Mouse (Mus musculus): ENCODE measurements around the gene Ang4. TPM values are rescaled to one million over a fixed set of nuclear protein-coding genes. Genes with fewer than 3 reads are reported as not detected.
A peak's percentile ranks its signal among the peaks of the same experiment; 100 is the strongest.
"Not testable (repeated sequence)": the region's sequence is repeated elsewhere in the genome, so short reads cannot be mapped to it uniquely, and the experiment has no call there.

Ang4 gene
- polyA plus RNA-seq (2015; fragmentation: Nextera tagmentation; extraction: Ambion mirVana): not detected in 2 replicates

DNA sequence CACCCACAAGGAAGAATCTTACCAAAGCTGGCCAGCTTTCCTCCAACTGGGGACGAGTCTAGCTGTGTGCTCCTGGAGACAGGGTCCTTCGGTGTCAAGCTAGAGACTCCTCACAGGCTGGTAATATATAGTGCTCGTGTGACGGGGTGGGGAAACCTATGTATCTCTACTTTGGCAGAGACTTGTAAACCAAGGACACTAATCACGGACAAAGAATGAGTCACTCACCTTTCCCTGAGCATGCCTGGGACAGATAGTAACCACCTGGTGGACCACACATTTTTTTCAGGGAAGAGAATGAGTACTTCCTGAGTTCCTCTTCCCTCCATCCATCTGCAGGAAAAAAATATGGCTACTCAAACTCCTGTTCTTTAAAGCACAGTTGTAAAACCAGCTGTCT lies at the start of gene Ang4:
Gene Ang4 (minus strand): TSS at position 101 of the 400 bp plus-strand sequence.
- no peak within 1 kb of the TSS for H3K9ac ChIP-seq (replicated peaks; ENCODE audit: low read length)
- H3K27me3 ChIP-seq (ENCODE audit: insufficient read depth, low read length): no peaks in the 10 kb centered on the region
- H3K4me2 ChIP-seq (replicated peaks; ENCODE audit: low read depth, low read length): no peak within 1 kb of the TSS
- no peak for ATAC-seq (ENCODE audit: low FRiP score, low TSS enrichment)
- WGBS: 72% methylated on average over 5 of the region's 5 CpGs
- H3K36me3 ChIP-seq (ENCODE audit: insufficient read depth, low read length): no peaks in the 10 kb centered on the region
- no peaks in the 10 kb centered on the region for H3K4me1 ChIP-seq (ENCODE audit: insufficient read depth, low read length)
- H3K9me3 ChIP-seq (ENCODE audit: low read length): no peaks in the 10 kb centered on the region
- H3K27ac ChIP-seq (ENCODE audit: low read length): no peak within 1 kb of the TSS
- H3K4me3 ChIP-seq (ENCODE audit: low read length): no peak within 1 kb of the TSS

DNA sequence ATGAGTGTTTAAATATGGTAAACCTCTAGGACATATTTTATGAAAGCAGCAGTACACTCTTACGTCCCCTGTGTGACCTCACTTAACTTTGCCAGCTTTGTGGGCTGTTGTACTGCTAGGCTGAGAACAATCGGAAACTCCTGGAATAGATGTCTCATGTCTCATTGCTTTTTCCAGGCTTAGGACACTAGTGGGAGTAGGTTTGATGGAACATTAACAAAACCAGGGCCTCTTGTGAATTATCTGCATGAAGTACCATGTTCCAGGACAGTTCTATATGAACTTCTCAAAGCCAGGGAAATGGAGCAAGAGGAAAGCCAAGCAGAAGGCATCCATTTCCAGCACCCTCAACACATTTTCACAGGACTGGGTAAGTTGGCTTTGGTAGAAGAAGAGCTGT lies 26.4 kb upstream of the Ang4 start, which contains the start of gene AY358078:
Gene AY358078 (plus strand): TSS at position 301 of the 400 bp plus-strand sequence.
- WGBS: 88% methylated on average over 2 of the region's 2 CpGs
- Histone ChIP-seq H3K9me3 (ENCODE audit: low read length) (no peaks in the 10 kb centered on the region), H3K36me3 (ENCODE audit: insufficient read depth, low read length) (no peaks in the 10 kb centered on the region), H3K4me1 (ENCODE audit: insufficient read depth, low read length) (no peaks in the 10 kb centered on the region), H3K9ac (replicated peaks; ENCODE audit: low read length) (no peak within 1 kb of the TSS), H3K4me2 (replicated peaks; ENCODE audit: low read depth, low read length) (no peak within 1 kb of the TSS), H3K27ac (ENCODE audit: low read length) (no peak within 1 kb of the TSS), H3K4me3 (ENCODE audit: low read length) (no peak within 1 kb of the TSS), H3K27me3 (ENCODE audit: insufficient read depth, low read length) (no peaks in the 10 kb centered on the region)
- ATAC-seq (ENCODE audit: low FRiP score, low TSS enrichment): no peak

- WGBS: 8% methylated on average over 2 of the region's 2 CpGs
- H3K27ac ChIP-seq (ENCODE audit: low read length): no peak overlapping the region
- ATAC-seq (ENCODE audit: low FRiP score, low TSS enrichment): no peak
- no peaks in the 10 kb centered on the region for H3K9me3 ChIP-seq (ENCODE audit: low read length)
- H3K36me3 ChIP-seq (ENCODE audit: insufficient read depth, low read length): no peaks in the 10 kb centered on the region
- H3K9ac ChIP-seq (replicated peaks; ENCODE audit: low read length): no peak overlapping the region
- no peaks in the 10 kb centered on the region for H3K27me3 ChIP-seq (ENCODE audit: insufficient read depth, low read length)
- H3K4me2 ChIP-seq (replicated peaks; ENCODE audit: low read depth, low read length): no peak overlapping the region
- H3K4me1 ChIP-seq (ENCODE audit: insufficient read depth, low read length): no peaks in the 10 kb centered on the region
- no peak overlapping the region for H3K4me3 ChIP-seq (ENCODE audit: low read length)
These were observed 20.7 kb upstream of the Ang4 start for GRCm38 (mm10) chr14:51794106-51794505.

DNA sequence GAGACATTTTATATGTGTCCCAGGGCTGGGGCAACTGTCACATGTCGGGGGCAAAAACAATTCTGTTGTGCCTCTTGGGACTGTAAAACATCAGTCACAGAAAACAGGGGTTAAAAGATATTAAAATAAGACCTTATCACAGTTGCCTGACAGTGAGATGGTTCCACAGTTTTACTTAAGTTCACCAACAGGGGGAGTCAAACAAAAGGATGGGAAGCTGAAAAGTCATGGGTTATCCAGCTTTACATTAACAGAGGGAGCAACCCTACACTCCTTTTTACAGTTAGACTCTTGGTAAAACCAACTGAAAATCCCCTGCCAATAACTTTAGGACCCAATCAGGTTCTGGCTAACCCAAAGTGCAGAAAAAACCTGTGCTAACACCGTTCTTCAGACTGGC lies 15.8 kb upstream of the Ang4 start:
- Histone ChIP-seq H3K36me3 (ENCODE audit: insufficient read depth, low read length) (no peaks in the 10 kb centered on the region), H3K9ac (replicated peaks; ENCODE audit: low read length) (no peak overlapping the region), H3K4me2 (replicated peaks; ENCODE audit: low read depth, low read length) (no peak overlapping the region), H3K27me3 (ENCODE audit: insufficient read depth, low read length) (no peaks in the 10 kb centered on the region), H3K4me1 (ENCODE audit: insufficient read depth, low read length) (no peaks in the 10 kb centered on the region), H3K9me3 (ENCODE audit: low read length) (no peaks in the 10 kb centered on the region), H3K27ac (ENCODE audit: low read length) (no peak overlapping the region), H3K4me3 (ENCODE audit: low read length) (no peak overlapping the region)
- WGBS: 74% methylated on average over 2 of the region's 2 CpGs
- ATAC-seq (ENCODE audit: low FRiP score, low TSS enrichment): no peak

DNA sequence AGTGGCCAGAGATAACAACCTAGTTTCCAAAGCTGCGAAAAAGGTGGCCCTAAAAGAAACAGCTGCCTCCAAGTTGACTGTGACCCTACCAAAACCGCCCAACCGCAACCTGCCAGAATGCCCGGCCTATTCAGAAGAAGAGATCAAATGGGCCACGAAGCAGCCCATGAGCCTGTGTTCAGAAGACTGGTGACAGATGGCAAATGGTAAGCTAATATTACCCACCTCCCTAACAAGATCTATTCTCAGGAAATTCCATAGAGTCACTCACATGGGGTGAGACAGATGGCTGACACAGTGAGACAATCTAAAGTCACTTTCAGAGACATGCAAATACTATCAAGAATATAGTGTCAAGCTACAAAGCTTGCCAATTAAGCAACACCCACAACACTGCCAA lies 13.7 kb upstream of the Ang4 start:
- Histone ChIP-seq H3K9me3 (ENCODE audit: low read length) (no peaks in the 10 kb centered on the region), H3K36me3 (ENCODE audit: insufficient read depth, low read length) (no peaks in the 10 kb centered on the region), H3K27me3 (ENCODE audit: insufficient read depth, low read length) (no peaks in the 10 kb centered on the region), H3K9ac (replicated peaks; ENCODE audit: low read length) (no peak overlapping the region), H3K4me2 (replicated peaks; ENCODE audit: low read depth, low read length) (no peak overlapping the region), H3K4me3 (ENCODE audit: low read length) (no peak overlapping the region), H3K27ac (ENCODE audit: low read length) (peak overlapping the region; percentile 2; the same call in 1 of the 2 replicates), H3K4me1 (ENCODE audit: insufficient read depth, low read length) (no peaks in the 10 kb centered on the region)
- ATAC-seq (ENCODE audit: low FRiP score, low TSS enrichment): peak; percentile 78
- 35% methylated on average over 5 of the region's 5 CpGs for WGBS

GRCm38 (mm10) chr14:51786335-51786734 lies 12.9 kb upstream of the Ang4 start:
- Histone ChIP-seq H3K27me3 (ENCODE audit: insufficient read depth, low read length) (no peaks in the 10 kb centered on the region), H3K4me2 (replicated peaks; ENCODE audit: low read depth, low read length) (no peak overlapping the region), H3K4me3 (ENCODE audit: low read length) (no peak overlapping the region), H3K36me3 (ENCODE audit: insufficient read depth, low read length) (no peaks in the 10 kb centered on the region), H3K4me1 (ENCODE audit: insufficient read depth, low read length) (no peaks in the 10 kb centered on the region), H3K27ac (ENCODE audit: low read length) (no peak overlapping the region), H3K9ac (replicated peaks; ENCODE audit: low read length) (no peak overlapping the region), H3K9me3 (ENCODE audit: low read length) (no peaks in the 10 kb centered on the region)
- peak; percentile 65; the same call in 1 of the 2 replicates for ATAC-seq (ENCODE audit: low FRiP score, low TSS enrichment)
- 41% methylated on average over 4 of the region's 4 CpGs for WGBS

- H3K9me3 ChIP-seq (ENCODE audit: low read length): no peaks in the 10 kb centered on the region
- H3K4me1 ChIP-seq (ENCODE audit: insufficient read depth, low read length): no peaks in the 10 kb centered on the region
- 24% methylated on average over 4 of the region's 4 CpGs for WGBS
- no peak overlapping the region for H3K4me3 ChIP-seq (ENCODE audit: low read length)
- peak; percentile 73; the same call in 1 of the 2 replicates for ATAC-seq (ENCODE audit: low FRiP score, low TSS enrichment)
- H3K9ac ChIP-seq (replicated peaks; ENCODE audit: low read length): no peak overlapping the region
- H3K36me3 ChIP-seq (ENCODE audit: insufficient read depth, low read length): no peaks in the 10 kb centered on the region
- no peak overlapping the region for H3K4me2 ChIP-seq (replicated peaks; ENCODE audit: low read depth, low read length)
- H3K27ac ChIP-seq (ENCODE audit: low read length): peak overlapping the region; percentile 46; the same call in 1 of the 2 replicates
- H3K27me3 ChIP-seq (ENCODE audit: insufficient read depth, low read length): no peaks in the 10 kb centered on the region
These were observed 5.6 kb upstream of the Ang4 start for GRCm38 (mm10) chr14:51778865-51779481.

GRCm38 (mm10) chr14:51777791-51778190 lies 4.4 kb upstream of the Ang4 start:
- no peak for ATAC-seq (ENCODE audit: low FRiP score, low TSS enrichment)
- no peak overlapping the region for H3K9ac ChIP-seq (replicated peaks; ENCODE audit: low read length)
- 96% methylated on average over 1 of the region's 1 CpGs for WGBS

GRCm38 (mm10) chr14:51771378-51771777 lies 2.0 kb downstream of the Ang4 start:
- not testable (repeated sequence) for H3K9ac ChIP-seq (replicated peaks; ENCODE audit: low read length); H3K4me3 ChIP-seq (ENCODE audit: low read length); H3K27ac ChIP-seq (ENCODE audit: low read length); H3K9me3 ChIP-seq (ENCODE audit: low read length); H3K4me1 ChIP-seq (ENCODE audit: insufficient read depth, low read length); H3K4me2 ChIP-seq (replicated peaks; ENCODE audit: low read depth, low read length); H3K36me3 ChIP-seq (ENCODE audit: insufficient read depth, low read length); H3K27me3 ChIP-seq (ENCODE audit: insufficient read depth, low read length); ATAC-seq (ENCODE audit: low FRiP score, low TSS enrichment)
- 93% methylated on average over 1 of the region's 1 CpGs for WGBS

More at GRCm38 (mm10) chr14:51777791-51778190, 4.4 kb upstream of the Ang4 start:
- H3K36me3 ChIP-seq (ENCODE audit: insufficient read depth, low read length): no peaks in the 10 kb centered on the region
- H3K9me3 ChIP-seq (ENCODE audit: low read length): no peaks in the 10 kb centered on the region
- no peak overlapping the region for H3K4me3 ChIP-seq (ENCODE audit: low read length)
- H3K27ac ChIP-seq (ENCODE audit: low read length): no peak overlapping the region
- H3K4me2 ChIP-seq (replicated peaks; ENCODE audit: low read depth, low read length): no peak overlapping the region
- H3K27me3 ChIP-seq (ENCODE audit: insufficient read depth, low read length): no peaks in the 10 kb centered on the region
- H3K4me1 ChIP-seq (ENCODE audit: insufficient read depth, low read length): no peaks in the 10 kb centered on the region

- no peak overlapping the region for H3K27ac ChIP-seq (ENCODE audit: low read length)
- 64% methylated on average over 2 of the region's 2 CpGs for WGBS
These were observed 17.4 kb downstream of the Ang4 start for GRCm38 (mm10) chr14:51755944-51756343.

More at GRCm38 (mm10) chr14:51755944-51756343, 17.4 kb downstream of the Ang4 start:
- Histone ChIP-seq H3K9me3 (ENCODE audit: low read length) (no peaks in the 10 kb centered on the region), H3K4me2 (replicated peaks; ENCODE audit: low read depth, low read length) (no peak overlapping the region), H3K4me3 (ENCODE audit: low read length) (no peak overlapping the region), H3K36me3 (ENCODE audit: insufficient read depth, low read length) (no peaks in the 10 kb centered on the region), H3K4me1 (ENCODE audit: insufficient read depth, low read length) (no peaks in the 10 kb centered on the region), H3K9ac (replicated peaks; ENCODE audit: low read length) (no peak overlapping the region), H3K27me3 (ENCODE audit: insufficient read depth, low read length) (no peaks in the 10 kb centered on the region)
- no peak for ATAC-seq (ENCODE audit: low FRiP score, low TSS enrichment)
